Mouse (Mus musculus) heart, adult 2 months (tissue): ENCODE measurements around the gene Ids. TPM values are rescaled to one million over a fixed set of nuclear protein-coding genes. Genes with fewer than 3 reads are reported as not detected.

ENCODE experiments used
- DNase-seq, 2 experiments: peaks; one replicate each; pipeline ENCODE4 v3.0.0; 2021
- H3K27ac ChIP-seq: fragments of 200-600 bp; 2 replicates; pipeline ENCODE4 v1.8.1; 2022
- H3K27me3 ChIP-seq: fragments of 200-500 bp; 2 replicates; pipeline ENCODE4 v1.6.1; 2012; ENCODE audit warnings: mild to moderate bottlenecking, low read length, inconsistent platforms, mixed read lengths; ENCODE audit not compliant: control insufficient read depth, insufficient read depth
- H3K36me3 ChIP-seq: fragments of 200-500 bp; 2 replicates; pipeline ENCODE4 v1.6.1; 2012; ENCODE audit warnings: low read length, inconsistent platforms; ENCODE audit not compliant: control insufficient read depth, insufficient read depth
- H3K4me1 ChIP-seq: fragments of 200-500 bp; 2 replicates; pipeline ENCODE4 v1.6.1; 2011; ENCODE audit warnings: low read length; ENCODE audit not compliant: control insufficient read depth, insufficient read depth
- H3K4me3 ChIP-seq: fragments of 200-600 bp; 2 replicates; pipeline ENCODE4 v1.8.1; 2022
- H3K79me2 ChIP-seq: fragments of 200-500 bp; replicated peaks from 2 replicates; pipeline ENCODE4 v1.6.1; 2012; ENCODE audit warnings: mild to moderate bottlenecking, inconsistent platforms, low read length, moderate library complexity, mixed read lengths; ENCODE audit not compliant: control insufficient read depth, insufficient read depth
- H3K9ac ChIP-seq: fragments of 200-500 bp; 2 replicates; pipeline ENCODE4 v1.6.1; 2012; ENCODE audit warnings: low read depth, mild to moderate bottlenecking, control low read depth, inconsistent platforms, low read length, mixed read lengths
- CTCF ChIP-seq: fragments of 200-600 bp; IDR thresholded peaks from 2 replicates; pipeline ENCODE4 v1.8.1; 2022; ENCODE audit warnings: antibody characterized with exemption, mild to moderate bottlenecking, moderate library complexity
- EP300 ChIP-seq: fragments of 200-500 bp; IDR thresholded peaks from 2 replicates; pipeline ENCODE4 v1.6.1; 2011; ENCODE audit warnings: low read depth, low read length, control low read depth; ENCODE audit not compliant: insufficient read depth
- POLR2A ChIP-seq: fragments of 200-500 bp; IDR thresholded peaks from 2 replicates; pipeline ENCODE4 v1.6.1; 2011; ENCODE audit warnings: mild to moderate bottlenecking, low read depth, low read length, control low read depth; ENCODE audit not compliant: insufficient read depth
- WGBS: fragments of 180-500 bp; shearing (Covaris S2); methylation state at CpG from one replicate; pipeline ENCODE4 v1.1.7; 2018; 5-methylcytosine and 5-hydroxymethylcytosine counted together
- intact Hi-C: fragments of 180-260 bp; cut with DNase I; formaldehyde crosslinking; loops from one replicate; pipeline ENCODE4 v1.15.1; 2025
- polyA plus RNA-seq: library from polyadenylated mRNA; depleted of rRNA; stranded (reverse); fragments of >200 nt; gene quantifications from 2 replicates; pipeline ENCODE4 v1.2.3, GENCODE M21; 2012; rRNA removed
- total RNA-seq, 2 experiments: library from RNA; stranded (reverse); gene quantifications; 2 replicates each; pipeline ENCODE4 v1.2.3; 2021

Gene Ids
- total and polyA plus RNA-seq, 3 experiments, result 18.2 to 23.3 (median 19.1) TPM

- no peaks in the 10 kb centered on the region for H3K27me3 ChIP-seq
- TF ChIP-seq EP300 (no peak), POLR2A (no peak), CTCF (no peak)
- no peaks in the 10 kb centered on the region for H3K79me2 ChIP-seq
- no peak overlapping the region for H3K27ac ChIP-seq
- DNase-seq, result no peak
- intact Hi-C loops, result loop anchor here (10.0 kb wide), 1 partner anchor 164 kb away; no protein-coding TSS in a partner anchor
- H3K4me1 ChIP-seq, result no peaks in the 10 kb centered on the region
- no peak overlapping the region for H3K9ac ChIP-seq
- 67% methylated on average over 2 of the region's 2 CpGs for WGBS
- H3K4me3 ChIP-seq, result no peak overlapping the region
- H3K36me3 ChIP-seq, result no peaks in the 10 kb centered on the region
Observed at GRCm38 (mm10) chrX:70328530-70329143, 36.2 kb downstream of the Ids start.

GRCm38 (mm10) chrX:70327656-70328055 is 37.2 kb downstream of the Ids start:
- TF ChIP-seq CTCF (no peak), EP300 (no peak), POLR2A (no peak)
- Histone ChIP-seq H3K4me1 (no peaks in the 10 kb centered on the region), H3K27ac (no peak overlapping the region), H3K4me3 (no peak overlapping the region), H3K27me3 (no peaks in the 10 kb centered on the region), H3K36me3 (no peaks in the 10 kb centered on the region), H3K79me2 (no peaks in the 10 kb centered on the region), H3K9ac (no peak overlapping the region)
- WGBS, result 63% methylated on average over 1 of the region's 1 CpGs
- intact Hi-C loops, result loop anchor here (10.0 kb wide), 1 partner anchor 163 kb away; no protein-coding TSS in a partner anchor
- no peak for DNase-seq

GRCm38 (mm10) chrX:70319254-70319653 is 45.6 kb downstream of the Ids start:
- no peak for TF ChIP-seq EP300
- TF ChIP-seq POLR2A, result no peak
- intact Hi-C loops, result no loop called here
- no peaks in the 10 kb centered on the region for H3K36me3 ChIP-seq
- DNase-seq, result no peak
- no peaks in the 10 kb centered on the region for H3K4me1 ChIP-seq
- H3K4me3 ChIP-seq, result no peak overlapping the region
- H3K9ac ChIP-seq, result no peak overlapping the region
- H3K79me2 ChIP-seq, result no peaks in the 10 kb centered on the region
- WGBS, result 25% methylated on average over 2 of the region's 2 CpGs
- no peaks in the 10 kb centered on the region for H3K27me3 ChIP-seq
- no peak overlapping the region for H3K27ac ChIP-seq

- Histone ChIP-seq H3K79me2 (no peaks in the 10 kb centered on the region), H3K4me1 (no peaks in the 10 kb centered on the region), H3K36me3 (no peaks in the 10 kb centered on the region), H3K27me3 (no peaks in the 10 kb centered on the region), H3K4me3 (no peak overlapping the region), H3K9ac (no peak overlapping the region), H3K27ac (no peak overlapping the region)
- intact Hi-C loops, result no loop called here
- no peak for TF ChIP-seq EP300
- no peak for TF ChIP-seq POLR2A
- TF ChIP-seq CTCF, result no peak
- DNase-seq, result no peak
- 82% methylated on average over 3 of the region's 3 CpGs for WGBS
Observed at GRCm38 (mm10) chrX:70314949-70315641, 49.8 kb downstream of the Ids start.

Other genes starting within 250 kb of the Ids start
- gene 1110012L19Rik, start 20.8 kb upstream of the Ids start, total RNA-seq, result 10 to 100 TPM; 13.3 to 16.1 TPM
- 8.5 and 11.5 TPM in 2 replicates for gene 1110012L19Rik, start 20.8 kb upstream of the Ids start, polyA plus RNA-seq
- 10 to 100 TPM; 22.9 to 25.8 TPM for gene Tmem185a, start 112.1 kb upstream of the Ids start, total RNA-seq
- 27.7 and 56.3 TPM in 2 replicates for gene Tmem185a, start 112.1 kb upstream of the Ids start, polyA plus RNA-seq